Mouse (Mus musculus) olfactory bulb, adult 2 months (tissue): Measurements from ENCODE around the gene Ccdc87. TPM values are rescaled to one million over a fixed set of nuclear protein-coding genes. Genes with fewer than 3 reads are reported as not detected.
"Not testable (repeated sequence)": the region's sequence is repeated elsewhere in the genome, so short reads cannot be mapped to it uniquely, and the experiment has no call there.

Source experiments
- H3K27ac ChIP-seq: fragments of 200-500 bp; 2 replicates; pipeline ENCODE4 v1.5.1; 2012; ENCODE audit warnings: low read depth, low read length; ENCODE audit not compliant: insufficient read depth
- H3K4me1 ChIP-seq: fragments of 200-500 bp; 2 replicates; pipeline ENCODE4 v1.6.1; 2012; ENCODE audit warnings: low read length; ENCODE audit not compliant: control insufficient read depth, insufficient read depth
- H3K4me3 ChIP-seq: fragments of 200-500 bp; 2 replicates; pipeline ENCODE4 v1.5.1; 2012; ENCODE audit warnings: mild to moderate bottlenecking, low read depth, low read length, moderate library complexity; ENCODE audit not compliant: insufficient read depth
- CTCF ChIP-seq: fragments of 200-500 bp; IDR thresholded peaks from 2 replicates; pipeline ENCODE4 v1.5.1; 2012; ENCODE audit warnings: low read depth, mild to moderate bottlenecking, low read length, moderate library complexity; ENCODE audit not compliant: insufficient read depth
- POLR2A ChIP-seq: fragments of 200-500 bp; IDR thresholded peaks from 2 replicates; pipeline ENCODE4 v1.6.1; 2012; ENCODE audit warnings: mild to moderate bottlenecking, low read depth, low read length, moderate library complexity; ENCODE audit not compliant: insufficient read depth
- WGBS: fragments of 180-500 bp; shearing (Covaris S2); methylation state at CpG from one replicate; pipeline ENCODE4 v1.1.7; 2018; 5-methylcytosine and 5-hydroxymethylcytosine counted together
- polyA plus RNA-seq: library from polyadenylated mRNA; stranded (reverse); fragments of >200 nt; gene quantifications from 2 replicates; pipeline ENCODE4 v1.2.4, GENCODE M21; 2012; ENCODE audit warnings: low replicate concordance; ENCODE audit not compliant: missing spikeins, insufficient read depth, insufficient read length

Ccdc87 gene
- polyA plus RNA-seq, 1 experiment, result not detected

GRCm38 (mm10) chr19:4849800-4850199 lies 10.6 kb downstream of the Ccdc87 start:
- Histone ChIP-seq H3K27ac (no peak overlapping the region), H3K4me1 (no peaks in the 10 kb centered on the region), H3K4me3 (no peak overlapping the region)
- no peak for TF ChIP-seq CTCF
- no peak for TF ChIP-seq POLR2A
- WGBS, result 63% methylated on average over 4 of the region's 4 CpGs

DNA sequence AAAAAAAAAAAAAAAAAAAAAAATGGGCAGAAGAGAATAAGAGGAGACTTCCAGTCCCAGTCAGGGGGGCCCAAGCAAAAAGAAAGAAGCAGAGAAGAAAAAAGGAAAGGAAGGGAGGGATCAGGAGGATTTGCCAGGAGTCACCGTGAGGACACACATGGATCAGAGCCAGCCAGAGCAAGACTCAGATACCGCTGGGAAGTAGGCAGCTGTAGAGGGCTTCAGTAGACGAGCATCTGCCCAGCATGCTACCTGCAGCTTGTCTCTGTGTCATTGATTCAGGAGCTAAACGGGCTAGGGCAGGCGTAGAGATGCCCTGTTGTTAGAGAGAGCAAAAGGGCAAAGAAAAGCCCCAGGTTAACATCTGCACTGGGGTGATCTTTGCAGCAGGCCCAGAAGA lies 11.1 kb downstream of the Ccdc87 start:
- no peak overlapping the region for H3K27ac ChIP-seq
- H3K4me3 ChIP-seq, result no peak overlapping the region
- no peaks in the 10 kb centered on the region for H3K4me1 ChIP-seq
- 45% methylated on average over 5 of the region's 5 CpGs for WGBS
- TF ChIP-seq POLR2A (no peak), CTCF (no peak)

- Histone ChIP-seq H3K27ac (peak within 1 kb of the TSS; percentile 73), H3K4me3 (peak within 1 kb of the TSS; percentile 67), H3K4me1 (peaks cover 17% of the 10 kb centered on the region)
- 2% methylated on average over 45 of the region's 45 CpGs for WGBS
- TF ChIP-seq POLR2A (peak; percentile 61), CTCF (no peak)
Measured at GRCm38 (mm10) chr19:4854552-4855469, 15.6 kb downstream of the Ccdc87 start, which contains the start of gene Ctsf. Ctsf (plus strand) TSS chr19:4855130.

- peaks cover 17% of the 10 kb centered on the region for H3K4me1 ChIP-seq
- 2% methylated on average over 14 of the region's 14 CpGs for WGBS
- H3K4me3 ChIP-seq, result peak overlapping the region; percentile 67
- H3K27ac ChIP-seq, result peak overlapping the region; percentile 27
- TF ChIP-seq CTCF (no peak), POLR2A (no peak)
Measured at GRCm38 (mm10) chr19:4855470-4855820, 16.3 kb downstream of the Ccdc87 start.

DNA sequence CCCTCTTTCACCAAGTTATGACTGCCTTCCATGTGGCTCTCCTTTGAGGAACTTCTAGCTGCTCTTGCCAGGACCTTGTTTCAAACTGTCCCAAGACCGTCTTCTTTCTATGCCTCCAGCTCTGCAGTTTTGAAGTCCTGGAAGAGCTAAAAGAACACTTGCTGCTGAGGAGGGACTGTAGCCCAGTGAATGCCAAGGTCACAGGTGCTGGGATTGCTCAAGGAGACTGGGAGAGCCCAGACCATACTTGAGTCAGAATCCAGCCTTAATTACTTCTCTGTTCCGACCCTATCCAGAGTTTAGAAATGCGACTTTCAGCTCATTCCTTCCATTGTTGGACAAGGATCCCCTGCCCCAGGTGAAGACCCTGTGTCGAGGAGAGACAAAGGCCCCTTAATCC lies 16.8 kb downstream of the Ccdc87 start:
- H3K4me3 ChIP-seq, result peak overlapping the region; percentile 67
- H3K4me1 ChIP-seq, result peaks cover 17% of the 10 kb centered on the region
- WGBS, result 55% methylated on average over 4 of the region's 4 CpGs
- no peak for TF ChIP-seq POLR2A
- TF ChIP-seq CTCF, result no peak
- H3K27ac ChIP-seq, result no peak overlapping the region

- peaks cover 17% of the 10 kb centered on the region for H3K4me1 ChIP-seq
- TF ChIP-seq POLR2A, result no peak
- no peak for TF ChIP-seq CTCF
- 63% methylated on average over 6 of the region's 6 CpGs for WGBS
Measured at GRCm38 (mm10) chr19:4859081-4859480, 19.9 kb downstream of the Ccdc87 start.

GRCm38 (mm10) chr19:4863048-4863447 lies 23.9 kb downstream of the Ccdc87 start:
- WGBS, result 78% methylated on average over 6 of the region's 6 CpGs
- TF ChIP-seq POLR2A (no peak), CTCF (no peak)
- no peak overlapping the region for H3K4me3 ChIP-seq

More at GRCm38 (mm10) chr19:4859081-4859480, 19.9 kb downstream of the Ccdc87 start:
- no peak overlapping the region for H3K4me3 ChIP-seq
- no peak overlapping the region for H3K27ac ChIP-seq

GRCm38 (mm10) chr19:4865147-4865546 lies 26.0 kb downstream of the Ccdc87 start:
- TF ChIP-seq CTCF (no peak), POLR2A (no peak)
- H3K27ac ChIP-seq, result no peak overlapping the region
- peaks cover 6% of the 10 kb centered on the region for H3K4me1 ChIP-seq
- 7% methylated on average over 17 of the region's 17 CpGs for whole genome bisulfite sequencing
- no peak overlapping the region for H3K4me3 ChIP-seq

More at GRCm38 (mm10) chr19:4863048-4863447, 23.9 kb downstream of the Ccdc87 start:
- Histone ChIP-seq H3K27ac (no peak overlapping the region), H3K4me1 (peaks cover 12% of the 10 kb centered on the region)

- peaks cover 10% of the 10 kb centered on the region for H3K4me1 ChIP-seq
- 83% methylated on average over 1 of the region's 1 CpGs for WGBS
- not testable (repeated sequence) for H3K4me3 ChIP-seq, H3K27ac ChIP-seq
Measured at GRCm38 (mm10) chr19:4874613-4875012, 35.4 kb downstream of the Ccdc87 start.
